Mouse (Mus musculus) stomach, postnatal 0 days (tissue): ENCODE results near the gene Chuk. TPM values are rescaled to one million over a fixed set of nuclear protein-coding genes. Genes with fewer than 3 reads are reported as not detected.

Experiments
- ATAC-seq: fragments of 200-750 bp; cut with Nextera tagmentation; 2 replicates; pipeline ENCODE4 v1.8.0; 2017; ENCODE audit not compliant: low FRiP score, low TSS enrichment
- DNase-seq: peaks from one replicate; pipeline ENCODE4 v3.0.0-alpha.2; 2016; ENCODE audit warnings: low spot score
- H3K27ac ChIP-seq: fragments of 300-500 bp; sonication (generic); replicated peaks from 2 replicates; pipeline ENCODE4 v1.5.1; 2014; ENCODE audit warnings: mild to moderate bottlenecking, control low read depth
- H3K27me3 ChIP-seq: fragments of 300-500 bp; sonication (generic); 2 replicates; pipeline ENCODE4 v1.6.1; 2014; ENCODE audit warnings: low read length; ENCODE audit not compliant: control insufficient read depth, insufficient read depth
- H3K36me3 ChIP-seq: fragments of 300-500 bp; sonication (generic); 2 replicates; pipeline ENCODE4 v1.6.1; 2014; ENCODE audit warnings: low read length, mixed read lengths; ENCODE audit not compliant: control insufficient read depth, insufficient read depth
- H3K4me1 ChIP-seq: fragments of 300-500 bp; sonication (generic); replicated peaks from 2 replicates; pipeline ENCODE4 v1.6.1; 2014; ENCODE audit warnings: antibody characterized with exemption; ENCODE audit not compliant: control insufficient read depth, insufficient read depth
- H3K4me2 ChIP-seq: fragments of 300-500 bp; sonication (generic); replicated peaks from 2 replicates; pipeline ENCODE4 v1.6.1; 2014; ENCODE audit warnings: low read depth, mild to moderate bottlenecking, control low read depth, moderate library complexity
- H3K4me3 ChIP-seq: fragments of 300-500 bp; sonication (generic); 2 replicates; pipeline ENCODE4 v1.5.1; 2014; ENCODE audit warnings: low read depth, low read length, control low read depth
- H3K9ac ChIP-seq: fragments of 300-500 bp; sonication (generic); 2 replicates; pipeline ENCODE4 v1.6.1; 2014; ENCODE audit warnings: mild to moderate bottlenecking, low read length, control low read depth, mixed read lengths
- H3K9me3 ChIP-seq: fragments of 300-500 bp; sonication (generic); 2 replicates; pipeline ENCODE4 v1.6.1; 2016; ENCODE audit warnings: low read length; ENCODE audit not compliant: control insufficient read depth
- CTCF ChIP-seq: IDR thresholded peaks from 2 replicates; pipeline ENCODE4 v1.5.1; 2016; ENCODE audit warnings: antibody characterized with exemption, low read depth, mild to moderate bottlenecking, moderate library complexity
- EP300 ChIP-seq: optimal IDR thresholded peaks from 2 replicates; pipeline ENCODE3; 2016; ENCODE audit warnings: antibody characterized with exemption
- WGBS: fragments of 180-500 bp; shearing (Covaris S2); extraction: QIAGEN DNeasy Blood & Tissue Kit; methylation state at CpG from one replicate; pipeline ENCODE4 v1.1.7; 2014; 5-methylcytosine and 5-hydroxymethylcytosine counted together
- polyA plus RNA-seq: library from polyadenylated mRNA; unstranded; fragments of >200 nt; fragmentation: Nextera tagmentation; extraction: Ambion mirVana; gene quantifications from 2 replicates; pipeline ENCODE4 v1.2.1, GENCODE M21; 2015

Gene Chuk
- polyA plus RNA-seq, 1 experiment from 2014 or later = 21.3 TPM

GRCm38 (mm10) chr19:44064734-44065133, 42.5 kb downstream of the Chuk start:
- Histone ChIP-seq H3K36me3 (peaks cover 6% of the 10 kb centered on the region), H3K9me3 (no peaks in the 10 kb centered on the region), H3K27ac (no peak overlapping the region), H3K9ac (no peak overlapping the region), H3K27me3 (no peaks in the 10 kb centered on the region), H3K4me1 (0 out of 2 replicates have a peak, but pooled peaks cover 2% of the 10 kb centered on the region), H3K4me2 (no peak overlapping the region), H3K4me3 (no peak overlapping the region)
- 75% methylated on average over 2 of the region's 2 CpGs for WGBS
- TF ChIP-seq EP300 = no peak
- TF ChIP-seq CTCF = no peak
- DNase-seq (no peak), ATAC-seq (peak; percentile 38; the same call in 1 of the 2 replicates)

- Histone ChIP-seq H3K4me1 (0 out of 2 replicates have a peak, but pooled peaks cover 2% of the 10 kb centered on the region), H3K4me2 (no peak overlapping the region), H3K27ac (no peak overlapping the region), H3K27me3 (no peaks in the 10 kb centered on the region), H3K36me3 (peaks cover 6% of the 10 kb centered on the region), H3K9me3 (no peaks in the 10 kb centered on the region), H3K9ac (no peak overlapping the region), H3K4me3 (no peak overlapping the region)
- 80% methylated on average over 7 of the region's 7 CpGs for WGBS
- ATAC-seq = 0 out of 2 replicates have a peak, but pooled peaks have one; percentile 53
- no peak for TF ChIP-seq CTCF
- TF ChIP-seq EP300 = no peak
- no peak for DNase-seq
Observed at GRCm38 (mm10) chr19:44063773-44064172, 43.5 kb downstream of the Chuk start.

GRCm38 (mm10) chr19:44060226-44060625, 47.1 kb downstream of the Chuk start:
- Histone ChIP-seq H3K4me2 (no peak overlapping the region), H3K9me3 (no peaks in the 10 kb centered on the region), H3K4me3 (no peak overlapping the region), H3K36me3 (peaks cover 22% of the 10 kb centered on the region), H3K27me3 (no peaks in the 10 kb centered on the region), H3K27ac (no peak overlapping the region), H3K9ac (no peak overlapping the region), H3K4me1 (no peaks in the 10 kb centered on the region)
- DNase-seq (no peak), ATAC-seq (no peak)
- 80% methylated on average over 3 of the region's 3 CpGs for WGBS
- TF ChIP-seq CTCF (no peak), EP300 (no peak)

GRCm38 (mm10) chr19:44055173-44055826, 52.0 kb downstream of the Chuk start:
- Histone ChIP-seq H3K4me1 (no peaks in the 10 kb centered on the region), H3K9ac (no peak overlapping the region), H3K4me3 (no peak overlapping the region), H3K36me3 (peaks cover 16% of the 10 kb centered on the region), H3K27ac (no peak overlapping the region), H3K4me2 (no peak overlapping the region), H3K27me3 (no peaks in the 10 kb centered on the region), H3K9me3 (no peaks in the 10 kb centered on the region)
- WGBS = 71% methylated on average over 4 of the region's 4 CpGs
- no peak for TF ChIP-seq CTCF
- no peak for TF ChIP-seq EP300
- DNase-seq (no peak), ATAC-seq (no peak)

- H3K4me2 ChIP-seq = no peak overlapping the region
- no peak overlapping the region for H3K27ac ChIP-seq
- no peaks in the 10 kb centered on the region for H3K9me3 ChIP-seq
- TF ChIP-seq EP300 (no peak), CTCF (no peak)
- WGBS = 51% methylated on average over 4 of the region's 4 CpGs
- H3K4me1 ChIP-seq = no peaks in the 10 kb centered on the region
- H3K4me3 ChIP-seq = no peak overlapping the region
- no peak overlapping the region for H3K9ac ChIP-seq
- H3K27me3 ChIP-seq = no peaks in the 10 kb centered on the region
- DNase-seq = no peak
- no peak for ATAC-seq
- H3K36me3 ChIP-seq = peaks cover 7% of the 10 kb centered on the region; the same call in 1 of the 2 replicates
Observed at GRCm38 (mm10) chr19:44050388-44050787, 56.9 kb downstream of the Chuk start.

GRCm38 (mm10) chr19:44049282-44049681, 58.0 kb downstream of the Chuk start:
- Histone ChIP-seq H3K36me3 (peaks cover 5% of the 10 kb centered on the region; the same call in 1 of the 2 replicates), H3K4me2 (no peak overlapping the region), H3K4me3 (no peak overlapping the region), H3K9ac (no peak overlapping the region), H3K4me1 (no peaks in the 10 kb centered on the region), H3K27ac (no peak overlapping the region), H3K27me3 (no peaks in the 10 kb centered on the region), H3K9me3 (no peaks in the 10 kb centered on the region)
- ATAC-seq = no peak
- WGBS = 52% methylated on average over 3 of the region's 3 CpGs
- DNase-seq = no peak
- no peak for TF ChIP-seq CTCF
- TF ChIP-seq EP300 = no peak
